Mouse (Mus musculus): ENCODE measurements around the gene Fbxw11.

DNA sequence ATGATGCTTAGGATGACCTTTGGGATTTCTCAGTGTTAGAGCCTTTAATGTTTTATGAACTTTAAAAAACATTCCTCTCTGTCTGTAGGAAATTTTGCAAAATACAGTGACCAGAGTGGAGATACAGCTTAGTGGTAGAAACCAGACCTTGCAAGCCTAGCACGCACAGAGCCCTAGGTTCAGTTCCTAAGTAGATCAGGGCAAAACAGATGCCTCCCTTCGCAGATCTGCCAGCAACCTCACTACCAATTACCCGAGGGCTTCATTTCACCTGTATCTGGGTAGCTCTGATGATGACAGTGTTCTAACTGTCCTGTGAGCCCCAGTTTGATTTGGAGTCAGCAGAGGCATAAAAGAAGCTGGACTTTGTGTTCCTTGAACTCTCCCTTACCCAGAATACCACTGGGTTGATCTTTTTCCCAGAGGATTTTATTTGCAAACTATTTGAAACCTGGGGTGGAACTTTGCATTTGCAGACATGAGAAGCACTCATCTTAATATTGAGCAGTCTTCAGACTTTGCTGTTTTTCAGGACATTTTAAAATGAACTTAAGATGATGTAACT, 42.2 kb downstream of the Fbxw11 start:
- no peak for TF ChIP-seq CTCF (IDR thresholded peaks at IDR 0.05; ENCODE audit: extremely low read depth, insufficient read depth, insufficient read length, insufficient replicate concordance)
- TF ChIP-seq POLR2A (IDR thresholded peaks at IDR 0.05; ENCODE audit: low read depth, low read length), result no peak
